Mouse (Mus musculus) myocyte (in vitro differentiated cells): ENCODE measurements around the gene Gm20388.

Experiments used
- E2F4 ChIP-seq: IDR thresholded peaks from one replicate; pipeline ENCODE4 v1.6.1; 2011; ENCODE audit warnings: mild to moderate bottlenecking, control low read depth, moderate library complexity; ENCODE audit not compliant: insufficient read depth
- MAX ChIP-seq: IDR thresholded peaks from one replicate; pipeline ENCODE4 v1.6.1; 2011; ENCODE audit warnings: low read depth, mild to moderate bottlenecking, control low read depth
- MYOD1 ChIP-seq, 3 experiments: IDR thresholded peaks; one replicate each; pipeline ENCODE4 v1.6.1; 2011; ENCODE audit warnings: control low read depth in 2 of 3, low read depth in 2 of 3, mild to moderate bottlenecking in 2 of 3, moderate library complexity in 1 of 3; ENCODE audit not compliant: insufficient read length in 2 of 3, control insufficient read depth in 1 of 3
- POLR2A ChIP-seq: IDR thresholded peaks from one replicate; pipeline ENCODE4 v1.6.1; 2011; ENCODE audit warnings: low read depth, mild to moderate bottlenecking, control low read depth, moderate library complexity; ENCODE audit not compliant: insufficient read length
- POLR2AphosphoS2 ChIP-seq: IDR thresholded peaks from one replicate; pipeline ENCODE4 v1.6.1; 2011; ENCODE audit warnings: low read depth, control low read depth; ENCODE audit not compliant: insufficient read length
- REST ChIP-seq: IDR thresholded peaks from one replicate; pipeline ENCODE4 v1.6.1; 2011; ENCODE audit warnings: mild to moderate bottlenecking, control low read depth, moderate library complexity; ENCODE audit not compliant: insufficient read depth, insufficient read length
- TCF12 ChIP-seq: IDR thresholded peaks from one replicate; pipeline ENCODE4 v1.6.1; 2011; ENCODE audit warnings: mild to moderate bottlenecking, control low read depth; ENCODE audit not compliant: poor library complexity, insufficient read depth, severe bottlenecking
- TCF3 ChIP-seq: IDR thresholded peaks from one replicate; pipeline ENCODE4 v1.6.1; 2011; ENCODE audit warnings: low read depth, control low read depth; ENCODE audit not compliant: insufficient read length
- USF1 ChIP-seq: IDR thresholded peaks from one replicate; pipeline ENCODE4 v1.6.1; 2011; ENCODE audit warnings: low read depth, mild to moderate bottlenecking, control low read depth, moderate library complexity

- TF ChIP-seq POLR2A (no peak), TCF12 (no peak), MYOD1 (IDR thresholded peaks at IDR 0.05; ENCODE audit: control insufficient read depth in 1 of 3, insufficient read length in 2 of 3, low read depth in 2 of 3) (no peak), E2F4 (no peak), USF1 (no peak), POLR2AphosphoS2 (no peak), TCF3 (no peak), REST (no peak), MAX (no peak)
These were observed 2933.5 kb downstream of the Gm20388 start for GRCm38 (mm10) chr8:122844161-122844560.
